Mouse (Mus musculus) urinary bladder, adult 18-20 months (tissue): Measurements from ENCODE around the gene Hgd.
"Not testable (repeated sequence)": the region's sequence is repeated elsewhere in the genome, so short reads cannot be mapped to it uniquely, and the experiment has no call there.

Source experiments
- DNase-seq, 2 experiments: peaks; one replicate each; pipeline ENCODE4 v3.0.0; 2022; ENCODE audit warnings: low spot score in 2 of 2, mixed read lengths in 2 of 2

Hgd gene

DNA sequence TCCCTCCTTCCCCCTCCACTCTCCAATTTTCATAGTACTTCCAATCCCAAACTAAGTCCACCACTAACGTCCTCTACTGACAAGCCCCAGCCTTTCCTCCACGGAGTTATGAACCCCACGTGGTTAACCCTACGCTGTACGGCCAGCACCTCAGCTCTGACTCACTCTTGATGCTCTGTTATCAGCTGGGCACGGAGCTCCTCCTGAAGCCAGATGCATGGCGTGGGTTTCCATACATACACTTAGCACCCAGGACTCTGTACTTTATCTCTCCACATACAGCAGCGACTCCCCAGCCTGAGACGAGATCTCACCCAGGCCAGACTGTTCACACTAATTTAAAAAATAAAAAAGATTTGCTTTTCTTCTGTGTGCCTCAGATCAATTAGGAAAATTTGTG, 54.6 kb downstream of the Hgd start:
- no peak for DNase-seq

DNA sequence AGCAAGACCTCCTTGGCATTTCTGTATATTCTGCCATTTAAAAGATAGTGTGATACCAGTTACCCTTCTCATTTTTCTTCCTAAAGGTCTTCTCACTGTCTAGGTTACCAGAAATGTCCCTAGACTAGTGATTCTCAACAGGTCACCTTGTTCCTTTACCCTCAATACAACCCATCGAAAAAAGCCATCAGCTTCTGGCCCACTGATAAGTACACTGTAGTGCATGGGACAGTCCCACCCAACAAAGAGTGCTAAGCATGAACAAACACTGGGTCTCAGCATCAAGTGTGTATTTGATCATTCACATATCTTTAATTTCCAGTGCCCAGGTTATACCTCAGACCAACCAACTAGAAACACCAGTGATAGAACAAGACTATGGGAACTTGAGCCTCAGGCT, 55.1 kb downstream of the Hgd start:
- no peak for DNase-seq

DNA sequence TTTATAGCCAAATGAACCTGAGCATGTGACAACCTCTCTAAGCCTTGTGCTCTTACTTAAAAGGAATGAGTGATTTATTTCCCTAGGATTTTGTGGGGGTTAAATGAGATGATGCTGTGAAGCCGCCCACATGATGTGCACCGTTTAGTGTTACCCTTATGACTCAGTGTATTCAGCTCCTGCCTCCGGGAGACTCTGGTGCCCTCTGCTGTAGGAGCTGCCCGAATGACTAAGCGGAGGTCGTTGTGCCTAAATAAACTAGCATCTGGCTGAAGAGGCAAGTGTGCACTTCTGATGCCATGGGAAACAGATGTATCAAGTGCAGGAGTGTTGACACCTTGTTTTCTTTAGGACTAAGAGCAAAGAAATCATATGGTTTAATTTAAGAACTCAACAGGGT, 56.2 kb downstream of the Hgd start:
- no peak for DNase-seq

DNA sequence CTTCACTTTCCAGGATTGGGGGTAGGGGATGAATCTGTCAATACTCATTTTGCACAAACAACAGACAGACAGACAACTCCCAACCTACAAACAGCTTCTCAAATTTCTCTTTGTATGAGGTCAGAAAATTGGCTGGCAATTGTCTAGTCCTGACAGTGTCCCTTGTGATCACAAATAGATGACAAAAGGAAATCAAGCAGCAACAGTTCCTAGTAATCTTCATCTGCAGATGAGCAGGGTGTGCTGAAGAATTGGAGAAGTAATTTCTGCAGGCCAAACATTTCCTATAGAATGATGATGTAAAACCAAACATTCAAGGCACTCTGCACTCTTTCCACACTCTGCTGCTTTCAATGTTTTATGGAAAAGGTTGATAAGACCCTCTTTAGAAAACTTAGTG, 57.8 kb downstream of the Hgd start:
- DNase-seq = no peak

DNA sequence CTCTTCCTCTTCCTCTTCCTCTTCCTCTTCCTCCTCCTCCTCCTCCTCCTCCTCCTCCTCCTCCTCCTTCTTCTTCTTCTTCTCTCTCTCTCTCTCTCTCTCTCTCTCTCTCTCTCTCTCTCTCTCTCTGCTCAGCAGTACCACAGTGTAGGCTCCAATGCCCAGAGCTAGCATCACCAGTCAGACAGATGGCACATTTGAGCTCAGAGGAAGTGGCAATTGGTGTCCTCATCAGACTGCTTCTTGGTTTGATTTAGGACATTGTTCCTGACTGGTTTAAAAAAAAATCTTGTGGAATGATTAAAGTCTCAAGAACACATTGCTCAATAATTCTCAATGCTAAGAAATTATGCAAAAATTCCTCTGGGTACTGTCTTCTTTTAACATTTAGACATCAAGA, 60.6 kb downstream of the Hgd start:
- DNase-seq = not testable (repeated sequence)

DNA sequence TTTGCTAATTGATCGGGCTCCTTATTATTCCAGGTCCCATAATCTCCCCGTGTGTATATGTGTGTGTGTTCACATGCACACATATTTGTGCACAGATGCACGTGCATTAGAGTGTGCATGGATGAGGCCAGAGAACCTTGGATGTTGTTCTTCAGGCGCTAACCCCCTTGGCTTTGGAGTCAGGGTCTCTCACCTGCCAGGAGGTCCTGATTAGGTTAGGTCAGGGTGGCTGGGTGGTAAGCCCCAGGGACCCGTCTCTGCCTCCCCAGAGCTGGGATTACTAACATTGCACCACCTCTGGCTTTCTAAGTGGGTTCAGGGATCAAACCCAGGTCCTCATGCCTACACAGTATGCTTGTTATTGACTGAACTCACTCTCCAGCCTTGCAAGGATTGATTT, 64.5 kb downstream of the Hgd start:
- DNase-seq = no peak

DNA sequence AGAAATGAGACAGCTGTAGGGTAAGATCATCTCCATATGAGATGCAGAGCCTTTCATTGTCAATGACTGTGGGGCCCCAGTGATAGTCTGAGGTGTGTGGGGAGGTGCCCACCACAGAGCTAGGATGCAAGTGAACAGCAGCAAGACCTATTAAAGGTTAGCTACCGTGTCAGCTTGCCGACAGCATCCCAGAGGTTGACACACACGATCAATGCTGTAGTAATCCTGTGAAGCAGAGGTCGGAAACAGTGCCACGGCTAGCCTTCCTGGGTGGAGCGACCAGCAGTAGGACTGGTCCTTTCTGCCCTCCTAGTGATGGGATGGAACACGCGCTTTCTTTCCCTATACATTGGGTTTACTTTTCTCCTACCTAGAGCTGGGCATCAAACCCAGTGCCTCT, 65.3 kb downstream of the Hgd start:
- DNase-seq = no peak

DNA sequence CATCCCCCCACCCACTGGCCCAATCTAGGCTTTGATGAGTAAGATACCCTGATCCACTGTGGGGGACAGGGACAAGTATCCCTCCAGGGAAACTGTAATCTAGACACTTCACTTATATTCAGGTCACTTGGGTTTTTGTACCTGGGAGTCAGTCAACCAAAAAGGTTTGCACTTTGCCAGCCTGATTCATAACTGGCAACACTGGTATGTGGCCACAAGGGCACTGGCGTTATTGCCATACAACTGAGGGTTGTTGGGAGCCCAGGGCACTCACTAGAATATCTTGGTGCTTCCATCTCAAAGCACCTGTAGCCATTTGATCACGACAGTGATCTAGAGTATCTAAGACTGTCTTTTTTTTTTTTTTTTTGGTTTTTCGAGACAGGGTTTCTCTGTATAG, 65.8 kb downstream of the Hgd start:
- DNase-seq = no peak

DNA sequence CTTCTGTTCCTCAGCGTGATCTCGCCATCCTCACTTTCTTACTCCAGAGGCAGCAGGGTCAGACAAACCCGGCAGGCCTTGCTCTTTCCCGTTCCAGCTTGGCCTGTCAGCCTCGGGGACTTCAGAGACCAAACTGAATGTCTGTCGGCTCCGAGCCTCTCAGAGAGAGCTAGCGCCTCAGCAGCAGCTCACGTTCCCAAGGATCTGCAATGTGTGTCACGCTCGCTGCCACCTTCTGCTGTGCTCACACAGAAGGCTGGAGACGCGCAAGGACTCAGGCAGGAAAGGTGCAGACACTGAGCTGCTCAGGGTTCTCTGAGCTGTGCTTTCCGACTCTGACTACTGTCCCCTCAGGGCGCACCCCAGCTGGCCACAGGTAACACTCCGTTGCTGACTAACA, 67.1 kb downstream of the Hgd start:
- DNase-seq = no peak

DNA sequence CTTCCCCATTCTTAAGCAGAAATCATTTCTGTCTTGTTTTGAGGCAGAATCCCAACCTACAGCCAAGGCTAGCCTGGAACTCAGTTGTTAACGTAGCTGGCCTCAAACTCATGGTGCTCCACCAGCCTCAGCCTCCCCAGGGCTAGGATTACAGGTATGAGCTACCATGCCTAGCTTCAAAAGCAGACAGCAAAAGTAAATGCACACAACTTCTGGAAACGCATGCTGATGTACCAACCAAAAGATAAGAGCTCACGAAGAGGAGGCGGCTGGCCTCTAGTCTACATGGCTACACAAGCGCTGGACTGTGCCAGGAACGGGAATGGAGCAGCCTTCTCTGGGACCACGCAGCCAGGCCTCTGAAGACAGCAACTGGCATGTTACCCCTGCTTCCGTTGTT, 68.0 kb downstream of the Hgd start:
- no peak for DNase-seq

DNA sequence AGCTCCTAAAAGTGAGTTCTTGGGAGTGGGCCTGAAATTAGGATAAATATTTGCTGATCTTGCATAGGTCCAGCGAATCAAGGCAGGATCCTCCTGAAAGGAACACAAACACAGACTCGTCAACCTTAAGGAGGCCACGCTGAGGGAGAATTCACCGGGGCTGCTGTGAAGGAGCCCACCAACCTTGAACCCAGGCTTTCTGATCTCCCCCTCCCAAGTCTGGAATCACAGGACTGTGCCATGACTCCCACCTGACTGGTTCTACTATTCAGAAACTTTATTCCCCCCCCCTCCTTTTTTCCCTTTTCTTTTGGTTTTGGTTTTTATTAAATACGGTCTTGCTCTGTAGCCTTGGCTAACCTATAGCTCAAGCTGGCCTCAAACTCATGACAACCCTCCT, 69.1 kb downstream of the Hgd start:
- DNase-seq = no peak

DNA sequence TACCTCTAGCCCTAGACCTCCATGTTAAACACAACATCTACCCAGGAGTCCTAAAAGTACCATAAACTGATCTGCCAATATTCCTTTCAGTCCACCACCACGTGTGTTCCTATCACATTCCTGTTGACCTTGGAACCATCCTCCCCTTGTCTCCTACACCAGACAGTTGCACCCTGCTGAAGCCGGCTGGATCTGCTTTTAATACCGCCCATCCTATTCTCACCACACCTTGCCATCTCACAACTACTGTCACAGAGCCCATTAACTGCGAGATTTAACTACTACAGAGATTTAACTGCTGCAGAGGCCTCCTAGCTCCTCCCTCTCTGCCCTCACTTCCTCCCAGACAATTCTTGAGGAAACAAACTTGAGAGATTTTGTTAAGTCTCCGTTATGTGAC, 71.5 kb downstream of the Hgd start:
- no peak for DNase-seq

DNA sequence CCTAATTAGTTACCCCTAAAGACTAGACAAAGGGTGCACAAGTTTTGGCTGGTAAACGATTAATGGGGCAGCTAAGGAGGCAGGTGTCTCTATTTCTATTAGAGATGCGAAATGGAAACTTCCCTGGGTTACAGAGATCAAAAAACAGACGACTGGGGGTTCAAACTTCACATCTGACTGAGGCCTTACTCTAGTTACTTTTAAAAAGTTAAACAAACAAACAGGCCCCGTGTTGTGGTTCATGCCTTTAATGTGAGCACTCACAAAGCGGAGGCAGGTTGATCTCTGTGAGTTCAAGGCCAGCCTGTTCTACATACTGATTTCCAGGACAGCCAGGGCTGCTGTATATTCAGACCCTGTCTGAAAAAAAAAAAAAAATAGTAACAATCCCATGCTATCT, 72.7 kb downstream of the Hgd start:
- no peak for DNase-seq

DNA sequence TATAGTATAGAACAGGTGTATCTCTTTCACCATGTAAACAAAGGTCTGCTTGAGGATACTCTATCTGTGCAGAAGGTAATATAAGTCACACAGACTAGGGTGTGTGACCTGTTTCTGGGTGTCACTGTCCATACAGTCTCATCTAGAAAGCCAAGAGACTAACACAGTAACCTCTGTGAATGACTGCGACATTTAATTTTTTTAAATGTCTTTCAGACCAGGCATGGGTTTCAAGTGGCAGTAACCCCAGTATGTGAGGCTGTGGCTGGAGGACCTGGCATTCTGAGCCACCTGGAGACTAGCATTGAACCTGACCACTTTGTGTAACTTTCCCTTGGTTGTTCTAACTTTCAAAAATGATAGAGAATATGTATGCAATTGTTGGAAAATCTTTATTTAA, 73.1 kb downstream of the Hgd start:
- DNase-seq = no peak

DNA sequence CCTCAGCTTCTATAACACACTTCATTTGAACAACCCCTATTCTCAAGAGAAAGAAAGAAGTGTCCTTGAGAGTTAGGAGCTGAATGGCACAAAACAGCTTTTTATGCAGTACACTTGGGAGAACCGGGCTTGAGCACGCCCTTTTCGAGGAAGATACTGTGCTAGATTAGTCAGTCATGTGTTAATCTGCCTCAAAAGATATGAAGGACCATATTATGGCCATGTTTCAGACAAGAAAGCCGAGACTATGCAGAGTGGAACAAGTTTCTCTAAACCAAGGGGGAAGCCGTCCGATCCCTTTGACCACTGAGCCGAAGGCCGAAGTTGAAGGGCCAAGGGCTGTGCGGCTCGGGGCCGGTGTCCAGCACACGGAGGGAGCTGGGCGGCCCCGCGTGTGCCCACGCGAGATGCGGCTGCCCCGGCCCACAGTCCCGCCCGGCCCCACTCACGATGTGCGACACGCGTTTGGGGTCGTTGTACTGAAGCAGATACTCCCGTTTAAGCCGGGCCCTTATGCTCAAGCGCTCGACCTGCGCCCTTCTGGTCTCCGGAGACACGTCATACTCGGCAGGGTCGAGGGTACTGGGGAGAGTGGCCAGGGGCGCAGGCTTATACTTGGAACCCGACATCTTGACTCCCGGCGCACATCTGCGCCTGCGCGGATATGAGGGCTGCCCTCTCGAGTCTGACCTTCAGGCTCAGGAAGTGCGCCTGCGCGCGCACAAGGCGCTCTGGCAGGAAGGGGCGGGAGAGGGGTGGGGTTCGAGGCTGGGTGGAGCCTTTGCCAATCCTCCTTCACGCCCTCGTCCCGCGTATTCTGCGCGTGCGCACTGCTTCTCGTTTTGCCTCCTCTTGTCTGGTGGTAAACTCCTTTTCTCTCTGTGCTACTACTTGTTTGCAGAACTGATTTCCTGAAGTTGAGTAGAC, 74.0 kb downstream of the Hgd start, which contains the start of gene Ndufb4:
Ndufb4 (minus strand) TSS at position 723 of the 927 bp plus-strand sequence.
- peak; percentile 85 to 93 for DNase-seq

DNA sequence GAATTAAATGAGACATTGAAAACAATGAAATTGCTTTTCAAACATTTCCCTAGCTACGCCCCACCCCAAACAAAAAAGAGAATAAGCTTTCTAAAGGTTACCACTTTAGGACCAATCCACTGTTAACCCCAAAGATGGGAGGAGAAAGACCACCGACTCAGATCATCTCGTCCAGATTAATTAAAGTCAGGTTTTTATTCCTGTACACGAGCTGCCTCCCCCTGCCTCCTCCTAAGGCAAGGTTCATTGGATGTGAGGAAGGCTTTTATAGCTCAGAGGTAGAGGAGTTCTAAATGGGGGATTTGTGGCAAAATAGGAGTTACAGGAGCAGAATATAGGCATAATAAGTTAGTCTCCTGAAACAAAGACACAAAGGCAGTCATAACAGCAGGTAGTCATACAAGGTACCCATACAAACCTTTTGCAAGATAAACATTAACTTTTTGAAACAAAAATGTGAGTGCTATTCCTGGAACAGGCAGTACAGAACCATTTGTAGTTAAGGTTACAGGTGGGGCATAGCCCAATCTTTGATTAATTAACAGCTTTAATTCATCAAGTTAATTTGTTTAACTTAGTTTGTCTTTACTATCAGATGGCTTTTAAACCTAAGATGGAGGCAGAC, 75.0 kb downstream of the Hgd start:
- no peak for DNase-seq

DNA sequence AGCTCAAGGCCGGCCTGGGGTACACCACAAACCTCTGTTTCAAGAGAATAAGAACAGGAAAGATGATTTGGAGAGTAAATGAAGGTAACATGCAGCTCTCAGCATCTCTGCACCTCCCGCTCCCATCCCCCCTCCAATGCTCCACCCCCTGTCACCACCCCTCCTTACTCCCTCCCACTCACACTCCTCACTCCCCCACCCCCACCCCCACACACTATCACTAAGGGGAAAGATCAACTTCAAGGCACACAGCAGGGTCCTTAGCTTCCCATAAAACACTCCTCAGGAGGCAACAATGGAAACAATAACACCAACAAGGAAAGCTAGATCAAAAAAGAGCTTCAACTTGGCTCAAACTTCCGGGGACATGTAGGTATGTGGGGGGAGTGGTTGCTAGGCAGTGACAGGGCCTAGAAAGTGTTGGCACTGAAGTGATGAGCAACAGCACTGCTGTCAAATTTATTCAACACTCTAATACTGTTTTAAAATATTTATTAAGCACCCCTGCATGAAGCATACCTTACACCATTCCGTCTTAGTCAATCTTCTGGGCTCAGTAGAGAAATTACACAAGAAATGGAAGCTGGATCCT, 75.9 kb downstream of the Hgd start:
- DNase-seq = no peak

DNA sequence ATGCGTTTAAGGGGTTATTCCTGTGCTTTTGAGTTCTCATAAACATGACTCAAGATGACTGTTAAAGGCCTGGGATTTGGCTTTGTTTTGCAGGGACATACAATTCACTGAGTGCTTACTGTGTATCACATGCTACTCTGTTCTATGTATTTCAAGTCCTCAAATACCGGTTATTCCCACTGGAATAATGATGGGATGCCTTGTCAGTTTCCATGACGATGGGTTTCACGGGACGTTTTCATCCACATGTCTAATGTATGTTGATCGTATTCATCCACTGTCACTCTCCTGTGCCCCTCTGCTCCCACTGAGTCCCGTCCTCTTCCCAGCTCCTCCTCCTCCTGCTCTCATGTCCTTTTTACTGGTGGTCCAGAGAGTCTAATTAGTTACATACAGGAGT, 76.8 kb downstream of the Hgd start:
- no peak for DNase-seq

DNA sequence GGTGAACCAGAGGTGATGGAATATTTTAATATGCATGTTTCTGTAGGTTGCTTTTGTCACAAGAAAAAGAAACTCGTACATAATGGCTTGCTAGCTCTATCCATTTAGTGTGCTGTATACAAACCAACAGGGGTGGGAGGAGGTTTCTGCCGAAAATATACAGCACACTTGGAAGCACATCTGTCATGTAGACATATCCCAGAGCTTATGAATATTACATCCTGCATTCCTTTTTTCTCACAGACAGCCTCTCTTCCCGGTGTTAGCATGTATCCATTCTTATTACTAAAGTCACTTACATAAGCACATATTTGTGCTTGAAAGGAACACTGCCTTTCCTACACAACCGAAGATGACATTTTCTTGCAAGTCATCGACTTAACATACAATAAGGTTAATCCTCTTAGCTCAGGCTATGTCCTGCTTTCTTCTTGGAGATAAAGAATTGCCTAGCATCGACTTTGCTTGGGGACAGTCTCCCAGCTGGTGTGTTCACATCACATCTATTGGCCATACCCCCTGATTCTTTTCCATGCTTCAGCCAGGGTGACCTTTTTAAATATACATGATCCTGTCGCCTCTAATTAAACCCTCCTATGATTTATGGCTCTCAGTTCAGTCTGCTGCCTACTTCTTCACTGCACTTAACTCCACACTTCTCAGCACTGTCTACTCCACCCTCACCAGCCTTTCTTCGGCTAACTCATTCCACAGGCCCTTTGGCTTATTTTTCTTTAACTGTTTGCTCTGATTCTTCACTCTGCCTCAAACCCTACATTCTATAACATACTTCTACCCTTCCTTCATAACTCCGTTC, 83.9 kb downstream of the Hgd start:
- no peak for DNase-seq

DNA sequence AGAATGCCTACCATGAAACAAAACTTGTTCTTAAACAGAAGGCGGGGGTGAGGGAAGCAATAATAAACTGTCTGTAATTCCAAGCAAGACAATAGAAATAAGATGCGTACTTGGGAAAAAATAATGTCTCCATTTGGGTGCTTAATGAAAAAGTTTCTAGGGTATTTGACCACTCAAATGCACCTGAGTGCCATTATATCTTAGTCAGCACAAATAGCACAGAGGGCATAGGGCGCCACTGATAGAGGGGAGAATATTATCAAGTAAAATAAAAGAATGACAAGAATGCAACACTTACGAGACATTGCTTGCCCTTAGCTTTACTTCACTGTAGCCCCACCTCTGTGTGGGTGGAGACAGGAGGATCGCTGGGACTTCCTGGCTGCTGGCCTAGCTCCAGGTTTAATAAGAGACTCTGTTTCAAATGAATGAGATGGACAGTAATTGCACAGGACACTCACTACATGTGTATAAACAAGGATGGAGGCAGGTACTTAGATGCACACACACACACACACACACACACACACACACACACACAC, 85.5 kb downstream of the Hgd start:
- no peak for DNase-seq

DNA sequence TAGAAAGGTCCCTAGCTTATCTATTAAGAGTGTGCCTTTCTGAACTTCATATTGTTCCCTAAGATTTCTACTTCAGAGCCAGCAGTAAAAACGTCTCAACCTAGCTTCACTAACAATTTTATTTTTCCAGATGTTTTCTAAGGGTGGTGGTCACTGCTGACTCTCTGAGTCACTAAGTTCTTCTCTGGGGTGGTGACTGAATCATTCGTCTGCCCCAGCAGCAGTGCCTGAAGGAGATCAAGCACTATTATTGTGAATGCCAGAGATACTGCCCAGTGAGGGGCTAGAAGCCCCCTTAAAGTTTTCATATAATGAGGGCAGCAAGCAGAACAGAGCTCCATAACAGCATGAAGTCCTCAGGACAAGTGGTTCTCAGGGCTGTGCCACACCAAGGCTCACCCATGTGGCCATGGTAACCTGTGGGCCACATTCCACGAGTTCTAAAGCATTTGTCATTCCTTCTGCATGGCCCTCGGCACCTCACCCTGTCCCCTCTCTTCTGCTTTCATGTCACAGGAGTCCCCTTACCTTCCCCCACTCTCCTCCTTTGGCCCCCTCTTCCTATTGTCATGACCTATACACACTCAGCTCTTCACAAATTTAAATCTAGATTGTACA, 90.8 kb downstream of the Hgd start:
- DNase-seq = no peak
